Mouse (Mus musculus): ENCODE measurements around the gene Sox6. TPM values are rescaled to one million over a fixed set of nuclear protein-coding genes. Genes with fewer than 3 reads are reported as not detected.
A peak's percentile ranks its signal among the peaks of the same experiment; 100 is the strongest.
"Not testable (repeated sequence)": the region's sequence is repeated elsewhere in the genome, so short reads cannot be mapped to it uniquely, and the experiment has no call there.

The Sox6 gene
- 10 to 100 TPM; 22.1 to 37.2 (median 29.9) TPM for total RNA-seq (2022)

GRCm38 (mm10) chr7:116038511-116038910 lies at the start of gene Sox6:
Sox6 (minus strand) TSS chr7:116038796.
- DNase-seq (ENCODE audit: low spot score in 2 of 2), result peak in 1 of 2 experiments; percentile 4

GRCm38 (mm10) chr7:116084366-116084765 lies 45.8 kb upstream of the Sox6 start, which contains the start of gene Gm4353:
Gm4353 (minus strand) TSS chr7:116084635.
- not testable (repeated sequence) for DNase-seq (ENCODE audit: low spot score in 2 of 2)

- DNase-seq (ENCODE audit: low spot score in 2 of 2), result no peak
Measured at GRCm38 (mm10) chr7:116060739-116061138, 22.1 kb upstream of the Sox6 start.

- no peak for DNase-seq (ENCODE audit: low spot score in 2 of 2)
Measured at GRCm38 (mm10) chr7:116040470-116041019, 1.9 kb upstream of the Sox6 start.

- DNase-seq (ENCODE audit: low spot score in 2 of 2), result peak; percentile 70 to 89
Measured at GRCm38 (mm10) chr7:116039538-116040466, 1.2 kb upstream of the Sox6 start.

- peak in 1 of 2 experiments; percentile 3 for DNase-seq (ENCODE audit: low spot score in 2 of 2)
Measured at GRCm38 (mm10) chr7:116039196-116039537, 571 bp upstream of the Sox6 start, which contains the start of gene 1110004F10Rik. 1110004F10Rik (plus strand) TSS chr7:116039397.

- no peak for DNase-seq (ENCODE audit: low spot score in 2 of 2)
Measured at GRCm38 (mm10) chr7:116038024-116038423, 572 bp downstream of the Sox6 start.

GRCm38 (mm10) chr7:116036591-116037555 lies 1.7 kb downstream of the Sox6 start:
- no peak for DNase-seq (ENCODE audit: low spot score in 2 of 2)

GRCm38 (mm10) chr7:116035504-116035903 lies 3.1 kb downstream of the Sox6 start:
- no peak for DNase-seq (ENCODE audit: low spot score in 2 of 2)

GRCm38 (mm10) chr7:116034282-116034758 lies 4.3 kb downstream of the Sox6 start:
- DNase-seq (ENCODE audit: low spot score in 2 of 2), result peak; percentile 18 to 28

- peak; percentile 17 to 38 for DNase-seq (ENCODE audit: low spot score in 2 of 2)
Measured at GRCm38 (mm10) chr7:116033371-116034241, 5.0 kb downstream of the Sox6 start.

- peak; percentile 25 to 75 for DNase-seq (ENCODE audit: low spot score in 2 of 2)
Measured at GRCm38 (mm10) chr7:116032596-116033307, 5.8 kb downstream of the Sox6 start.

GRCm38 (mm10) chr7:116031718-116032595 lies 6.6 kb downstream of the Sox6 start:
- DNase-seq (ENCODE audit: low spot score in 2 of 2), result peak; percentile 8 to 16

GRCm38 (mm10) chr7:116031388-116031717 lies 7.2 kb downstream of the Sox6 start:
- peak in 1 of 2 experiments; percentile 5 for DNase-seq (ENCODE audit: low spot score in 2 of 2)

- no peak for DNase-seq (ENCODE audit: low spot score in 2 of 2)
Measured at GRCm38 (mm10) chr7:116030597-116031387, 7.8 kb downstream of the Sox6 start.

- DNase-seq (ENCODE audit: low spot score in 2 of 2), result no peak
Measured at GRCm38 (mm10) chr7:116029991-116030390, 8.6 kb downstream of the Sox6 start.

GRCm38 (mm10) chr7:116002726-116003125 lies 35.9 kb downstream of the Sox6 start:
- DNase-seq (ENCODE audit: low spot score in 2 of 2), result no peak
